Mouse (Mus musculus) lung, embryonic 15.5 days (tissue): ENCODE measurements around the gene Cd2bp2. TPM values are rescaled to one million over a fixed set of nuclear protein-coding genes. Genes with fewer than 3 reads are reported as not detected.
"Not testable (repeated sequence)": the region's sequence is repeated elsewhere in the genome, so short reads cannot be mapped to it uniquely, and the experiment has no call there.

Source experiments
- ATAC-seq: fragments of 200-750 bp; cut with Nextera tagmentation; 2 replicates; pipeline ENCODE4 v1.8.0; 2017; ENCODE audit warnings: moderate number of reproducible peaks, borderline replicate concordance; ENCODE audit not compliant: low FRiP score, low TSS enrichment; ENCODE audit errors: extremely low read depth
- H3K27ac ChIP-seq: fragments of 300-500 bp; sonication (generic); 2 replicates; pipeline ENCODE4 v1.5.1; 2015; ENCODE audit warnings: moderate library complexity, mild to moderate bottlenecking, inconsistent platforms
- H3K27me3 ChIP-seq: fragments of 300-500 bp; sonication (generic); 2 replicates; pipeline ENCODE4 v1.6.1; 2015; ENCODE audit warnings: inconsistent platforms
- H3K36me3 ChIP-seq: fragments of 300-500 bp; sonication (generic); 2 replicates; pipeline ENCODE4 v1.6.1; 2015; ENCODE audit warnings: inconsistent platforms
- H3K4me1 ChIP-seq: fragments of 300-500 bp; sonication (generic); 2 replicates; pipeline ENCODE4 v1.6.1; 2015; ENCODE audit warnings: inconsistent platforms
- H3K4me2 ChIP-seq: fragments of 300-500 bp; sonication (generic); 2 replicates; pipeline ENCODE4 v1.6.1; 2015; ENCODE audit warnings: inconsistent platforms, mild to moderate bottlenecking, moderate library complexity
- H3K4me3 ChIP-seq: fragments of 300-500 bp; sonication (generic); 2 replicates; pipeline ENCODE4 v1.5.1; 2015; ENCODE audit warnings: mild to moderate bottlenecking, inconsistent platforms
- H3K9ac ChIP-seq: fragments of 300-500 bp; sonication (generic); 2 replicates; pipeline ENCODE4 v1.6.1; 2015; ENCODE audit warnings: inconsistent platforms
- H3K9me3 ChIP-seq: fragments of 300-500 bp; sonication (generic); 2 replicates; pipeline ENCODE4 v1.6.1; 2016; ENCODE audit warnings: inconsistent platforms
- WGBS: fragments of 180-500 bp; shearing (Covaris S2); methylation state at CpG from one replicate; pipeline ENCODE4 v1.1.7; 2015; 5-methylcytosine and 5-hydroxymethylcytosine counted together
- polyA plus RNA-seq: library from polyadenylated mRNA; unstranded; fragments of >200 nt; fragmentation: Nextera tagmentation; extraction: Ambion mirVana; gene quantifications from 2 replicates; pipeline ENCODE4 v1.2.1, GENCODE M21; 2015

The Cd2bp2 gene
- polyA plus RNA-seq, 1 experiment from 2014 or later: 61.7 TPM

GRCm38 (mm10) chr7:127183828-127184227 lies 12.0 kb downstream of the Cd2bp2 start:
- WGBS: 71% methylated on average over 6 of the region's 6 CpGs
- Histone ChIP-seq H3K9me3 (no peaks in the 10 kb centered on the region), H3K4me2 (no peak overlapping the region), H3K36me3 (no peaks in the 10 kb centered on the region), H3K27ac (no peak overlapping the region), H3K9ac (no peak overlapping the region), H3K4me3 (no peak overlapping the region), H3K27me3 (no peaks in the 10 kb centered on the region), H3K4me1 (no peaks in the 10 kb centered on the region)
- ATAC-seq: no peak

GRCm38 (mm10) chr7:127183345-127183744 lies 12.5 kb downstream of the Cd2bp2 start:
- Histone ChIP-seq H3K27me3 (no peaks in the 10 kb centered on the region), H3K4me3 (no peak overlapping the region), H3K4me2 (no peak overlapping the region), H3K9ac (no peak overlapping the region), H3K9me3 (no peaks in the 10 kb centered on the region), H3K36me3 (no peaks in the 10 kb centered on the region), H3K27ac (no peak overlapping the region), H3K4me1 (no peaks in the 10 kb centered on the region)
- WGBS: 55% methylated on average over 8 of the region's 8 CpGs
- no peak for ATAC-seq

- not testable (repeated sequence) for H3K4me1 ChIP-seq, H3K27me3 ChIP-seq, H3K9ac ChIP-seq, H3K4me2 ChIP-seq, H3K9me3 ChIP-seq, H3K27ac ChIP-seq, ATAC-seq, H3K4me3 ChIP-seq, H3K36me3 ChIP-seq
- WGBS: 29% methylated on average over 3 of the region's 3 CpGs
These were observed 14.1 kb downstream of the Cd2bp2 start for GRCm38 (mm10) chr7:127181724-127182123.

GRCm38 (mm10) chr7:127180783-127181182 lies 15.1 kb downstream of the Cd2bp2 start:
- H3K36me3 ChIP-seq: no peaks in the 10 kb centered on the region
- WGBS: 66% methylated on average over 2 of the region's 2 CpGs
- no peak for ATAC-seq
- H3K4me3 ChIP-seq: no peak overlapping the region
- H3K9me3 ChIP-seq: no peaks in the 10 kb centered on the region
- H3K9ac ChIP-seq: no peak overlapping the region
- no peaks in the 10 kb centered on the region for H3K4me1 ChIP-seq
- no peak overlapping the region for H3K4me2 ChIP-seq
- no peak overlapping the region for H3K27ac ChIP-seq
- no peaks in the 10 kb centered on the region for H3K27me3 ChIP-seq

- Histone ChIP-seq H3K36me3 (no peaks in the 10 kb centered on the region), H3K4me3 (no peak overlapping the region), H3K4me1 (no peaks in the 10 kb centered on the region), H3K27ac (no peak overlapping the region), H3K27me3 (no peaks in the 10 kb centered on the region), H3K4me2 (no peak overlapping the region), H3K9me3 (no peaks in the 10 kb centered on the region), H3K9ac (no peak overlapping the region)
- 71% methylated on average over 4 of the region's 4 CpGs for WGBS
- no peak for ATAC-seq
These were observed 18.9 kb downstream of the Cd2bp2 start for GRCm38 (mm10) chr7:127176937-127177336.

- no peaks in the 10 kb centered on the region for H3K36me3 ChIP-seq
- no peaks in the 10 kb centered on the region for H3K27me3 ChIP-seq
- no peaks in the 10 kb centered on the region for H3K4me1 ChIP-seq
- no peaks in the 10 kb centered on the region for H3K9me3 ChIP-seq
- no peak for ATAC-seq
- H3K9ac ChIP-seq: no peak overlapping the region
- no peak overlapping the region for H3K27ac ChIP-seq
- H3K4me2 ChIP-seq: no peak overlapping the region
- H3K4me3 ChIP-seq: no peak overlapping the region
- 70% methylated on average over 5 of the region's 5 CpGs for WGBS
These were observed 29.3 kb downstream of the Cd2bp2 start for GRCm38 (mm10) chr7:127166501-127166900.

- Histone ChIP-seq H3K4me2 (no peak overlapping the region), H3K4me3 (no peak overlapping the region), H3K36me3 (no peaks in the 10 kb centered on the region), H3K9me3 (no peaks in the 10 kb centered on the region), H3K4me1 (no peaks in the 10 kb centered on the region), H3K27me3 (no peaks in the 10 kb centered on the region), H3K9ac (no peak overlapping the region), H3K27ac (no peak overlapping the region)
- WGBS: 74% methylated on average over 12 of the region's 12 CpGs
- ATAC-seq: no peak
These were observed 30.0 kb downstream of the Cd2bp2 start for GRCm38 (mm10) chr7:127165607-127166493.

- no peak for ATAC-seq
- Histone ChIP-seq H3K4me2 (no peak overlapping the region), H3K4me3 (no peak overlapping the region), H3K4me1 (no peaks in the 10 kb centered on the region), H3K9me3 (no peaks in the 10 kb centered on the region), H3K27ac (no peak overlapping the region), H3K27me3 (no peaks in the 10 kb centered on the region), H3K36me3 (no peaks in the 10 kb centered on the region), H3K9ac (no peak overlapping the region)
- WGBS: 70% methylated on average over 4 of the region's 4 CpGs
These were observed 31.8 kb downstream of the Cd2bp2 start for GRCm38 (mm10) chr7:127164002-127164401.

- ATAC-seq: no peak
These were observed 33.3 kb downstream of the Cd2bp2 start for GRCm38 (mm10) chr7:127162546-127162945.

GRCm38 (mm10) chr7:127157548-127157947 lies 38.3 kb downstream of the Cd2bp2 start:
- ATAC-seq: no peak
- Histone ChIP-seq H3K4me3 (no peak overlapping the region), H3K4me1 (0 out of 2 replicates have a peak, but pooled peaks cover 6% of the 10 kb centered on the region), H3K36me3 (no peaks in the 10 kb centered on the region), H3K9ac (no peak overlapping the region), H3K27me3 (no peaks in the 10 kb centered on the region), H3K4me2 (no peak overlapping the region), H3K27ac (no peak overlapping the region), H3K9me3 (no peaks in the 10 kb centered on the region)
- WGBS: 76% methylated on average over 4 of the region's 4 CpGs

More at GRCm38 (mm10) chr7:127162546-127162945, 33.3 kb downstream of the Cd2bp2 start:
- no peak overlapping the region for H3K9ac ChIP-seq
- H3K4me1 ChIP-seq: no peaks in the 10 kb centered on the region
- no peak overlapping the region for H3K4me2 ChIP-seq
- H3K9me3 ChIP-seq: no peaks in the 10 kb centered on the region
- H3K27me3 ChIP-seq: no peaks in the 10 kb centered on the region
- H3K27ac ChIP-seq: no peak overlapping the region
- H3K4me3 ChIP-seq: no peak overlapping the region
- H3K36me3 ChIP-seq: no peaks in the 10 kb centered on the region
- 82% methylated on average over 5 of the region's 5 CpGs for WGBS

- Histone ChIP-seq H3K4me3 (no peak overlapping the region), H3K4me1 (0 out of 2 replicates have a peak, but pooled peaks cover 12% of the 10 kb centered on the region), H3K36me3 (no peaks in the 10 kb centered on the region), H3K27ac (no peak overlapping the region), H3K9me3 (no peaks in the 10 kb centered on the region), H3K27me3 (no peaks in the 10 kb centered on the region), H3K9ac (no peak overlapping the region), H3K4me2 (no peak overlapping the region)
- 39% methylated on average over 3 of the region's 3 CpGs for WGBS
- no peak for ATAC-seq
These were observed 42.4 kb downstream of the Cd2bp2 start for GRCm38 (mm10) chr7:127153477-127153876.

- H3K4me3 ChIP-seq: no peak overlapping the region
- no peak overlapping the region for H3K9ac ChIP-seq
- no peaks in the 10 kb centered on the region for H3K9me3 ChIP-seq
- WGBS: 88% methylated on average over 6 of the region's 6 CpGs
- no peak overlapping the region for H3K4me2 ChIP-seq
- no peaks in the 10 kb centered on the region for H3K27me3 ChIP-seq
- peaks cover 18% of the 10 kb centered on the region for H3K4me1 ChIP-seq
- ATAC-seq: no peak
- no peaks in the 10 kb centered on the region for H3K36me3 ChIP-seq
- no peak overlapping the region for H3K27ac ChIP-seq
These were observed 43.4 kb downstream of the Cd2bp2 start for GRCm38 (mm10) chr7:127152464-127152863.
